Mouse (Mus musculus) heart, adult 2 months (tissue): ENCODE measurements around the gene 4930451I11Rik.

Source experiments
- CTCF ChIP-seq: fragments of 200-600 bp; IDR thresholded peaks from 2 replicates; pipeline ENCODE4 v1.8.1; 2022; ENCODE audit warnings: antibody characterized with exemption, mild to moderate bottlenecking, moderate library complexity
- POLR2A ChIP-seq: fragments of 200-500 bp; IDR thresholded peaks from 2 replicates; pipeline ENCODE4 v1.6.1; 2011; ENCODE audit warnings: mild to moderate bottlenecking, low read depth, low read length, control low read depth; ENCODE audit not compliant: insufficient read depth

DNA sequence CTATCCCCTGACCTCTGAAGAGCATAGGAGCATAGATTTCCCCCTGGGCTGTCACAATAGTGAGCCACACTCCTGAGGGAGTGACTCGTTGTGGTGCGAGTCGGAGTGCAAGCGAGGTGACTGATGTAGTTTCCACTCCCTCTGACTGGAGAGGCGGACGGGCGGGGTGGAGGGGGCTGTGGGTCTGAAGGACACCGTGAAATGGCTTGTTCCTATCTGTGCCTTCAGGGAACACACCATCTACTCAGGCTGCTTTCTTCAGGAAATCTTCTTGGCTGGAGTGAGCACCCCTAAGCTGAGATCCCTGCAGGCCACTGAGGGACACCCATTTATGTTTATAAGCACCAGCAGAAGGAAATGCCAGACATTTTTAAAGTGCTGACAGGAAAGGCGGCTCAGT is 8.7 kb downstream of the 4930451I11Rik start:
- TF ChIP-seq CTCF, result no peak
- TF ChIP-seq POLR2A, result peak; percentile 42
